Mouse (Mus musculus): ENCODE measurements around the gene Hsf2bp. TPM values are rescaled to one million over a fixed set of nuclear protein-coding genes. Genes with fewer than 3 reads are reported as not detected.
A peak's percentile ranks its signal among the peaks of the same experiment; 100 is the strongest.

Hsf2bp gene
- total RNA-seq, 2 experiments from 2014 or later, result not detected

DNA sequence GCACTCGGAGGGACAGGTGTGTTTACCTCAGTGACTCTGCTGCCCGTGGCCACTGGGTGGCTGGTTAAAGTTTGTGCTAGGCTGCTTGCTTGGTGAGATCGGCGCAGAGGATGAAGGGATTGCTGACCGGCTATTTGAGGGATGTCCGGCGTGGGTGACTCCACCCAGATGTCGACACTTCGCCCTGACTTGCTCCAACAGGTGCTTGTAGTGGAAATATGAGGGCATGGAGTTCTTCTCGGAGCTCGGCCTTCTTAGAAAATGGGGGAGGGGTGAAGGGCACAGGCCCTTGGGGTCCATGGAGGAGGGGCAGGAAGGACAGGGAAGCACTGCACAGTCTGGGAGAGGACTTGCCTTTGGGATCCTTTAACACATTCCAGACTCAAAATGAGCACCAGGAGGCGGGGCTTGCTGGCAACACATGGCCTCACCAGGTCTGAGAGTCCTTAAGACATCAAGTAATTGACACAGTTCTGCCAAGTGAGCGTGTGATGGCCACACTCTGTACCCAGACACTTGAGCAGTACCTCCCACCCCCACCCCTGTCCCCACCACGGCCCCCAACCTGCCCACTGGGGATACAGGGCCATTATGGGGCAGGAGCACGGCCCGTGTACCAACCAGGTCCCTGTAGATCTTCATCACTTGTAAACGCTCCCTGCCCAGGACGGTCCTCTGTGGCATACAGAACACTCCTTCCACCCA is 120.2 kb downstream of the Hsf2bp start:
- no peak for ATAC-seq (replicated peaks; ENCODE audit: poor library complexity)

DNA sequence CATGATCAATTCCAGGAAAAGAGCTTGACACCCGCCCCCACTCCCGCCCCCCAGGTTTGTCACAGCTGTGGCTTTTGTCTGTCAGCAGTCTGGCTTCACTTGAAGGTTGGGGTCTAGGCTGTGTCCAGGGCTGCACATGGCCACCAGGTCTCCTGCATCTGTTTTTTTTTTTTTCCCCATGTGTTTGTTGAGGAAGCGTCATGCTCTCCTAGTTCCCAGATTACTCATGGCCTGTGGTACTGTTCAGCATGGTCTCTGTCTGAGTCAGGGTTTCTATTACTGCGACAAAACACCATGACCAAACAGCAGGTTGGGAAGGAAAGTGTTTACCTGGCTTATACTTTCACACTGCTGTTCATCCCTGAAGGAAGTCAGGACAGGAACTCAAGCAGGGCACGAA is 121.8 kb downstream of the Hsf2bp start:
- ATAC-seq (replicated peaks; ENCODE audit: poor library complexity), result no peak

DNA sequence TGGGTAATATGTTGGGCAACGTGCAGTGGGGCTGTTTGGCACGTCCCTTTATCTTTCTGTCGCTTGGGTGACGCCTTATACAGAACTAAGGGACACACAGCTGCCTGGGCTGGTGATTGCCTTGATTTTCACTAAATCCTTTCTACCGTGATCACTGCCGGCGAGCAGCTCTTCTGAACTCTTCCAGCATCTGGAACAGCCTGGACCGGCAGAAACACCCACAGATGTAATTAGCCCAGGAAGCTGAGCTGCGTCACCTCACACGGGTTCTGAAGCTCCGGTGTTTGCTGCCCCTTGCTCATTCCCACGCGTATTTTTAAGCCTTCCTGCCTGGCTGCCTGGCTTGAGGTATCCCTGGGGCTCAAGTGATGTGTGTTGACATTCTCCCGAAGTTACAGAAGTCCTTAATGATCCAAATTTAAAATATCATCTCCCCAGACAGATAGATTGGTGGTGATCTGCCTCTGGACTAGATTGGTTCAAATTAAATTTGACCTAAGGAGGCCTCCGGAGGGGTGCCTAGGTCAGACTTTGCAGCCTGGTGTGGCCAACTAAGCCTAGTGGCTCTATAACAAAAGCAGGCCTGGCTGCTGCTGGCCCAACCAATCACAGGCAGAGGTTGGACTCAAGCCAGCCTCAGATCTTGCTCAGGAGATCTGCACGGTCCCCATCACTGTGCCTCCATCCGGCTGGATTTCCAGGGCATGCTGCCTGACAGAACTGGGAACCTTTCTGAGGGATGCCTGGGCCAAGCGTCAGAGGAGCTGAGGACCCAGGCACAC is 123.1 kb downstream of the Hsf2bp start:
- no peak for ATAC-seq (replicated peaks; ENCODE audit: poor library complexity)

DNA sequence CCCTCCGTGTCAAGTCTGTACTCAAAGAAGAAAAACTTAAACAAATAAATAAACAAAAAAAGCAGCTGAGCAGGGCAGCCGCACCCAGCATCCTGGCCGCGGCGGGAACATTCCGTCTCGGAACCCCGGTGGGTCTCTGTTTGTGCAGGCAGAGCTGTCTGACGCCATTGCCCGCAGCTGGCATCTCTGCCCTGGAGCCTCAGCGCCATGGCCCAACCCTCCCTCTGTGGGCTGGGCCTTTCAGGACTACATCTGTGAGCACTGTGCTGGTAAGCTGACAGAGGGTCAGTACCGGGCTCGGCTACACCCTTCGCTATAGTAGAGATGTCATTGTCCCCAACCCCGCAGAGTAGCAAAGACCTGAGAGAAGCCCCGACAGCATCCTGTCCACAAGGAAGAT is 123.8 kb downstream of the Hsf2bp start:
- ATAC-seq (replicated peaks; ENCODE audit: poor library complexity), result no peak

DNA sequence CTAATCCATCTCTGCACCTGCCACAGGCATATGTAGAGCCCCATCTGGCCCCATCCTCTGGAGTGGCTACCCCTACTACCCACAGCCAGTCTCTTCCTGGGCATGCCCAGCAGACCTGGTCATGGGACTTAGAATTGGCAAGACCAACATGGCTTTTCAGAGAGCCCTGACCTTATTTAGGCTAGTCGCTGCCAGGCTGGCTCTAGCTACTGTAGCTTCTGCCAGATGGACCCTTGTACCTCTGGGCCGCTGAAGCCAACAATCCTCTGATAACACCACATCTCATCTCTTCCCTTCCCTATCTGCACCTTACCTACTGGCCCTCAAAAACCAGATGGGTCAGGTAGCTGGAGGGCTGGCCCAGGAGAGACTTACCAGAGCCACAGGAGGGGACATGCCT is 127.2 kb downstream of the Hsf2bp start:
- ATAC-seq (replicated peaks; ENCODE audit: poor library complexity), result no peak

GRCm38 (mm10) chr17:31906441-31906840 is 129.7 kb downstream of the Hsf2bp start:
- no peak for ATAC-seq (replicated peaks; ENCODE audit: poor library complexity)

DNA sequence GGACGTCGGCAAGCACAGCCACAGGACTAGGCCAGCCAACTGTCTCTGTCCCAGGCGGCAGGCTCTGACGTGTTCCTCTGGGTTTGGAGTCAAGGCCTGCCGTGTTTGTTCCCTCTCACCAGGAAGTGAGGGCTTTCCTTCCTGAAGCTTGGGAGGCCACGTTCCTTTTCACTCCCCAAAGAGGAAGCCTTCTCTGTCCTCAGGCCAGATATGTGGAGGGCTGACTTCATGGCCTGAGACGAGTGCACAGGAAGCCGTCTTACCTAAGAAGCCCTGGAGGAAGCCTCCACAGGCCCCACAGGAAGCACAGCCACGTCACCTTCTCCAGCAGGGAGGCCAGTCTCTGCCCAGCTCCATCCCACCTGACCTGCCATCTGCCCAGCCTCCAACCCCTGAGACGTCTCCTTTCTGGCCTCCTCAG is 130.3 kb downstream of the Hsf2bp start:
- ATAC-seq (replicated peaks; ENCODE audit: poor library complexity), result peak; percentile 89

- 0 out of 2 replicates have a peak, but pooled peaks have one; percentile 3 for ATAC-seq (replicated peaks; ENCODE audit: poor library complexity)
Observed at GRCm38 (mm10) chr17:31905201-31905790, 130.9 kb downstream of the Hsf2bp start.

GRCm38 (mm10) chr17:31904036-31904435 is 132.1 kb downstream of the Hsf2bp start:
- no peak for ATAC-seq (replicated peaks; ENCODE audit: poor library complexity)

- no peak for ATAC-seq (replicated peaks; ENCODE audit: poor library complexity)
Observed at GRCm38 (mm10) chr17:31902630-31903198, 133.4 kb downstream of the Hsf2bp start.

GRCm38 (mm10) chr17:31901461-31902204 is 134.5 kb downstream of the Hsf2bp start:
- ATAC-seq (replicated peaks; ENCODE audit: poor library complexity), result no peak

DNA sequence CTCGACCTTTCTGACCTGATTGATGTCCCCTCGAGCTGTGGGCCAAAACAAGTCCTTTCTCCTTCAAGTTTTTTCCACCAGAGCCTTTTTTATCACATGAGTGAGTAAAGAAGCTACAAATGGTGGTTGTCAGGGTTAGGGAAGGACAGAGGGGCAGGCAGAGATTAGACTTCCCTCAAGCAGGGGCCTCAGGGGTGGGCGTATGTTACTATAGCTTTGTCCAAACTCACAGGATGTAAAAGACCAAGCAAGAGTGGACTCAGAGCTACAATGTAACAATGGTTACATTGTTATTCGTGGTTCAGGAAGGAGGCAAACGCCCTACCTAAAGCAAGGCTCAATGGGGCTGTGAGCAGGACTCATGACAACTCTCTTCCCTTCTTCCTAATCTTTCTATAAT is 137.2 kb downstream of the Hsf2bp start:
- ATAC-seq (replicated peaks; ENCODE audit: poor library complexity), result no peak

DNA sequence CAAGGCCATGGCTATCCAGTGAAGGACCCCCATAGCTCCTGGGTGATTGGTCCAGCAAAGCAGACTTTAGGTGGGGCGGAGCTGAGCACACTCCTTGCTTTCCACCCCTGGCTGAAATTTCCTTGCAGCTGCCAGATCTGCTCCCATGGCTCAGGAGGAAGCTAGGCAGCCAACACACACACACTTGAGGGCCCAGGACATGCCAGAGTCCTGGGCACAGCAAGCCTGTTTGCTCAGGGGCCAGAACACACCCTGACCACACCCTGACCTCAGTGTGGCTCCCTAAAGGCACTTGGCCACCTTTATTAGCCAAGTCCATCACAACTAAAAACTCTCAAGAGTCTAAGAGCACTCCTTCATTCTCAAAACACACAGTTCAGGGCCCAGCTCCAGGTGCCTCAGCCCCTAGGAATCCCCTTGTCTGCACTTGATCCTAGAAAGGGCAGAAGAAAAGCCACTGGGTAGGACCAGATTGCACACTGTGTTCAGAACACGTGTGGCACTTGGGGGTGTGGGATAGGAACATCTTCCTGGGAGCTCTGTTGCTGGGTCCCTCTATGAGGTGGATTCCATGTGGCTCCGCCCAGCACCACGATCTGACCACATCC is 138.9 kb downstream of the Hsf2bp start:
- ATAC-seq (replicated peaks; ENCODE audit: poor library complexity), result no peak

DNA sequence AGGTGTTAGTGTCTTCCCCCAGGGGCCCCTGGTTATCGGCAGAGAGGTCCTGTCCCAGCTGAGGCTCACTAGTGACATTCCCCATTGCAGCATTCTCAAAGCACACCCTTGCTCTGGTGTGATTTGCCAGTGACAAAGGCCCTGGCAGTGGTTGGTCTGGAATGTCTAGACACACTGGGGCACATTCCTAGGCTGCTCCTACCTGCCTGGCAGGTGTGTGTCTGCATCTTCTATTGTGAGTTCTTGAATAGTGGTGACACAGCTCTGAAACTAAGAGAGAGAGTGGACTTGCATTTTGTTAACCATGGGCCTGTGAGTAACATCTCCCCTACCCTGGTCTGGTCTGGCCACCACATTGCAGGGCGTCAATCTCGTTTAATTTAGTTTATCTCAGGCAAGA is 139.4 kb downstream of the Hsf2bp start:
- no peak for ATAC-seq (replicated peaks; ENCODE audit: poor library complexity)

GRCm38 (mm10) chr17:31896311-31896710 is 139.8 kb downstream of the Hsf2bp start:
- ATAC-seq (replicated peaks; ENCODE audit: poor library complexity), result no peak

Other genes with a start within 250 kb of the Hsf2bp start
- gene Sik1, start 180.5 kb downstream of the Hsf2bp start, total RNA-seq (2015), result 10.9 and 13.8 TPM in 2 replicates
- 11.5 and 15.1 TPM in 2 replicates for gene Sik1, start 180.5 kb downstream of the Hsf2bp start, total RNA-seq (2017)
- gene Rrp1b, start 249 bp downstream of the Hsf2bp start, total RNA-seq (2015), result 41.9 and 48.6 TPM in 2 replicates
- gene Rrp1b, start 249 bp downstream of the Hsf2bp start, total RNA-seq (2017), result 57.7 and 61.9 TPM in 2 replicates
- 0.02 TPM in 1 of 2 replicates, not detected in the other for gene Notch3, start 130.5 kb upstream of the Hsf2bp start, total RNA-seq (2015)
- gene Notch3, start 130.5 kb upstream of the Hsf2bp start, total RNA-seq (2017), result not detected in 2 replicates
- 0.20 TPM in 1 of 2 replicates, not detected in the other for gene Ephx3, start 153.2 kb upstream of the Hsf2bp start, total RNA-seq (2015)
- not detected in 2 replicates for gene Ephx3, start 153.2 kb upstream of the Hsf2bp start, total RNA-seq (2017)
- 99.3 and 115 TPM in 2 replicates for gene Brd4, start 248.4 kb upstream of the Hsf2bp start, total RNA-seq (2015)
- 10.5 and 16.2 TPM in 2 replicates for gene Brd4, start 248.4 kb upstream of the Hsf2bp start, total RNA-seq (2017)

Measured in megakaryocyte progenitor cell, adult 5-6 weeks (primary cell).